Mouse (Mus musculus): ENCODE data around the gene Hspa1l. TPM values are rescaled to one million over a fixed set of nuclear protein-coding genes. Genes with fewer than 3 reads are reported as not detected.
A peak's percentile ranks its signal among the peaks of the same experiment; 100 is the strongest.
"Not testable (repeated sequence)": the region's sequence is repeated elsewhere in the genome, so short reads cannot be mapped to it uniquely, and the experiment has no call there.

The Hspa1l gene
- 0.44 and 0.47 TPM in 2 replicates for polyA plus RNA-seq (2012; rRNA removed)
- 0.85 and 1.4 TPM in 2 replicates for polyA plus RNA-seq (2014; fragmentation: Nextera tagmentation; extraction: Ambion mirVana)

DNA sequence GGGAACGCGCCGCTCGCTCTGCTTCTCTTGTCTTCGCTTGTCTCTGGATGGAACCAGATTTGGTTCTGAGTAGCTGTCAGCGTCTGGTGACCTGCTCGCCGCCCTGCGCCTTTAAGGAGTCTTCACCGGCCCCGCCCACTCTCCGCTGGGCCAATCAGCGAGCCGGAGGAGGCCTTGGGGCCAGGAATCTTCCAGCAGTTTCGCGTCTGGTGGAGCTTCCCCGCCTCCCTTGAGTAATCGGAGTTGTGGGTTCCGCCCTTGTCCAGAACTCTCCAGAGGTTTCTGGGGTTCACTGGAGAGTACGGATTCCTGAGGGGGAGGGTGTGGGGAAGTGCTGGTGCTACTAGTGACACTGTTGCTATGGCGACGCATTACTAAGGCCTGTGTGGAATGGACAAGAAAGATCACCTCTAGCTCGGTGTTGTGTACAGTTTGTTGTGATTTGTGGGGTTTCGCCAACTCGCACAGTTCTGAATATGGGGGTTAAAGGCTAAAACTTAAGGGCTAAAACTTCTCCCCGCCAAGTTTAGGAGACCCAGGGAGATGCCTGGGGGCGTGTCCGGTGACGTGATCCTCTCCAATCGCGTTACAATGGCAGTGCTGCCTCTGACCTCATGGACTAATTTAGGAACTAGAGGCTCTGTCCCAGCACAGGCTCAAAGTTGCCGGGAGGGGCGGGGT, at the start of gene Hspa1l, which contains the start of gene Hspa1a:
Gene Hspa1l (plus strand): TSS at position 635 of the 681 bp plus-strand sequence.
Gene Hspa1a (minus strand): TSS at position 88 of the 681 bp plus-strand sequence.
- H3K9ac ChIP-seq (ENCODE audit: low read depth, low read length, severe bottlenecking), result peak within 1 kb of the TSS; percentile 31
- peak; percentile 80 for DNase-seq (ENCODE audit: low spot score)
- under 1% methylated on average over 26 of the region's 33 CpGs for WGBS
- not testable (repeated sequence) for H3K27me3 ChIP-seq (ENCODE audit: control insufficient read depth, insufficient read depth, low read length); H3K36me3 ChIP-seq (ENCODE audit: control insufficient read depth, insufficient read depth, low read length); H3K4me1 ChIP-seq (ENCODE audit: control insufficient read depth, insufficient read depth, low read length); H3K9me3 ChIP-seq (ENCODE audit: control insufficient read depth, low read length)
- H3K4me3 ChIP-seq (replicated peaks; ENCODE audit: low read length), result peak within 1 kb of the TSS; percentile 44
- H3K27ac ChIP-seq (replicated peaks; ENCODE audit: low read depth, low read length), result 0 out of 2 replicates have a peak within 1 kb of the TSS, but pooled peaks have one; percentile 43
- peak; percentile 96 for ATAC-seq (ENCODE audit: low FRiP score, low read depth)
- H3K4me2 ChIP-seq (replicated peaks; ENCODE audit: low read depth, low read length, severe bottlenecking), result peak within 1 kb of the TSS; percentile 88

DNA sequence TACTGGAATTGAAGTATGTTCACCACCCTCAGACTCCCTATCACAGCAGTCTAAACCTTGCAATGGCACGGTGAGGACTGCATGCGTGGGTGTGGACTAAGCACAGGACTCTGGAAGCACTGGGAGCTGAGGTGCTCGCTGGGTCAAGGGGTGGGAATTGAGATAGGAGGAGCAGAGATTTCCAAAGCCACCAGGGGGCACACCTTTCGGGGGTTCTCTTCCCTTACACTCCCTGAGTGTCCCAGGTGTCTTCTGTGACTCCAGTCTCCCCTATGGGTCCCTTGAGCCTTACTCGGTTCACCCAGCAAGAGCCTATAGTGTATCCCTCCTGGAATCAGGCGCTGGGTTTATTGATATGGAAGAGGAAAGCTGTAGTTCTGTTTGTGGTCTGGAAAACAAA, 49.6 kb upstream of the Hspa1l start:
- no peak for ATAC-seq (ENCODE audit: low FRiP score, low read depth)
- H3K36me3 ChIP-seq (ENCODE audit: control insufficient read depth, insufficient read depth, low read length), result no peaks in the 10 kb centered on the region
- no peak for DNase-seq (ENCODE audit: low spot score)
- H3K27me3 ChIP-seq (ENCODE audit: control insufficient read depth, insufficient read depth, low read length), result no peaks in the 10 kb centered on the region
- H3K4me1 ChIP-seq (ENCODE audit: control insufficient read depth, insufficient read depth, low read length), result no peaks in the 10 kb centered on the region; the same call in 1 of the 2 replicates
- no peak overlapping the region for H3K9ac ChIP-seq (ENCODE audit: low read depth, low read length, severe bottlenecking)
- no peak overlapping the region for H3K4me2 ChIP-seq (replicated peaks; ENCODE audit: low read depth, low read length, severe bottlenecking)
- no peak for TF ChIP-seq POLR2A (IDR thresholded peaks at IDR 0.05; ENCODE audit: borderline replicate concordance, extremely low read depth, insufficient read depth, insufficient read length)
- WGBS, result 47% methylated on average over 6 of the region's 6 CpGs
- no peaks in the 10 kb centered on the region for H3K9me3 ChIP-seq (ENCODE audit: control insufficient read depth, low read length)
- no peak overlapping the region for H3K4me3 ChIP-seq (replicated peaks; ENCODE audit: low read length)
- no peak overlapping the region for H3K27ac ChIP-seq (replicated peaks; ENCODE audit: low read depth, low read length)

- H3K9ac ChIP-seq (ENCODE audit: low read depth, low read length, severe bottlenecking), result no peak overlapping the region
- H3K4me2 ChIP-seq (replicated peaks; ENCODE audit: low read depth, low read length, severe bottlenecking), result no peak overlapping the region
- H3K4me1 ChIP-seq (ENCODE audit: control insufficient read depth, insufficient read depth, low read length), result no peaks in the 10 kb centered on the region; the same call in 1 of the 2 replicates
- H3K9me3 ChIP-seq (ENCODE audit: control insufficient read depth, low read length), result no peaks in the 10 kb centered on the region
- ATAC-seq (ENCODE audit: low FRiP score, low read depth) (no peak), DNase-seq (ENCODE audit: low spot score) (no peak)
- H3K4me3 ChIP-seq (replicated peaks; ENCODE audit: low read length), result no peak overlapping the region
- H3K27ac ChIP-seq (replicated peaks; ENCODE audit: low read depth, low read length), result no peak overlapping the region
- no peak for TF ChIP-seq POLR2A (IDR thresholded peaks at IDR 0.05; ENCODE audit: borderline replicate concordance, extremely low read depth, insufficient read depth, insufficient read length)
- no peaks in the 10 kb centered on the region for H3K36me3 ChIP-seq (ENCODE audit: control insufficient read depth, insufficient read depth, low read length)
- 72% methylated on average over 5 of the region's 5 CpGs for whole genome bisulfite sequencing
- no peaks in the 10 kb centered on the region for H3K27me3 ChIP-seq (ENCODE audit: control insufficient read depth, insufficient read depth, low read length)
These were observed 48.2 kb upstream of the Hspa1l start for GRCm38 (mm10) chr17:34924258-34924657.

DNA sequence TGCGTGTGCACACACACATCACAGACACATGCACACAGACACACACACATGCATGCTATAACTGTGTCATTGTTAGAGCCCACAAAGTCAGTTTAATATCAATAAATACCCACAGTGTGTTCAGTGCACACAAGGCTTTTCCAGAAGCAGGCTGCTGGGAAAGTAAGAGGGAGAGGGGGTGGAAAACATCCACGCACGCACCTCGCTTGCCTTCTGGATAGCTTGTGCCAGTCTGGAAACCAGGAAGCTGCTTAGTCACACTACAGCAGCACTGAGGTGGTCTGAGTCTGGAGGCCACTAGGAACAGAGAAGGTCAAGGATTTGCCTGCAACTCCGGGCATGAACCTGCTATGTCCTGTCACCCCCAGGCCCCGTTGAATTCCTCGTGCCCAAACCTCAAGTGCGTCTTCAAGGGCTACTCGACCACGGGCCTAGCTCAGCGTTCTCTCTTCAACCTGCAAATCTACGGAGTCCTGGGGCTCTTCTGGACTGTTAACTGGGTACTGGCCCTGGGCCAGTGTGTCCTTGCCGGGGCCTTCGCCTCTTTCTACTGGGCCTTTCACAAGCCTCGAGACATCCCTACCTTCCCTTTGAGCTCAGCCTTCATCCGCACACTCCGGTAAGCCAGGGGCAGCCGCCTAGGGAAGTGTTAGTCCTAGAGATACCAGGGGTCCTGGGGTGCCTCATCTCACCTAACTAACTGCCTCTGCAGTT, 45.0 kb upstream of the Hspa1l start:
- WGBS, result 84% methylated on average over 18 of the region's 18 CpGs
- Histone ChIP-seq H3K9ac (ENCODE audit: low read depth, low read length, severe bottlenecking) (no peak overlapping the region), H3K4me2 (replicated peaks; ENCODE audit: low read depth, low read length, severe bottlenecking) (no peak overlapping the region), H3K36me3 (ENCODE audit: control insufficient read depth, insufficient read depth, low read length) (no peaks in the 10 kb centered on the region), H3K9me3 (ENCODE audit: control insufficient read depth, low read length) (no peaks in the 10 kb centered on the region), H3K4me3 (replicated peaks; ENCODE audit: low read length) (no peak overlapping the region), H3K4me1 (ENCODE audit: control insufficient read depth, insufficient read depth, low read length) (peaks cover 5% of the 10 kb centered on the region), H3K27me3 (ENCODE audit: control insufficient read depth, insufficient read depth, low read length) (no peaks in the 10 kb centered on the region), H3K27ac (replicated peaks; ENCODE audit: low read depth, low read length) (no peak overlapping the region)
- no peak for ATAC-seq (ENCODE audit: low FRiP score, low read depth)
- TF ChIP-seq POLR2A (IDR thresholded peaks at IDR 0.05; ENCODE audit: borderline replicate concordance, extremely low read depth, insufficient read depth, insufficient read length), result no peak
- DNase-seq (ENCODE audit: low spot score), result no peak

GRCm38 (mm10) chr17:34928841-34929240, 43.7 kb upstream of the Hspa1l start:
- H3K36me3 ChIP-seq (ENCODE audit: control insufficient read depth, insufficient read depth, low read length), result no peaks in the 10 kb centered on the region

More at GRCm38 (mm10) chr17:34928841-34929240, 43.7 kb upstream of the Hspa1l start:
- Histone ChIP-seq H3K4me1 (ENCODE audit: control insufficient read depth, insufficient read depth, low read length) (peaks cover 5% of the 10 kb centered on the region), H3K9ac (ENCODE audit: low read depth, low read length, severe bottlenecking) (no peak overlapping the region), H3K27me3 (ENCODE audit: control insufficient read depth, insufficient read depth, low read length) (no peaks in the 10 kb centered on the region), H3K27ac (replicated peaks; ENCODE audit: low read depth, low read length) (no peak overlapping the region), H3K4me2 (replicated peaks; ENCODE audit: low read depth, low read length, severe bottlenecking) (no peak overlapping the region), H3K4me3 (replicated peaks; ENCODE audit: low read length) (no peak overlapping the region), H3K9me3 (ENCODE audit: control insufficient read depth, low read length) (no peaks in the 10 kb centered on the region)
- no peak for DNase-seq (ENCODE audit: low spot score)
- ATAC-seq (ENCODE audit: low FRiP score, low read depth), result no peak
- WGBS, result 66% methylated on average over 4 of the region's 4 CpGs
- TF ChIP-seq POLR2A (IDR thresholded peaks at IDR 0.05; ENCODE audit: borderline replicate concordance, extremely low read depth, insufficient read depth, insufficient read length), result no peak

Measured in limb, embryonic 14.5 days (tissue).